Mouse (Mus musculus) cerebellum, postnatal 25 days (tissue): Measurements from ENCODE around the gene Ncf4.
A peak's percentile ranks its signal among the peaks of the same experiment; 100 is the strongest.

ENCODE experiments used
- DNase-seq, 2 experiments: peaks; one replicate each; pipeline ENCODE4 v3.0.0; 2021; ENCODE audit warnings: mixed read lengths in 2 of 2

Ncf4 gene

GRCm38 (mm10) chr15:78244695-78245492 is at the start of gene Ncf4:
Ncf4 (plus strand) TSS chr15:78244801.
- no peak for DNase-seq

GRCm38 (mm10) chr15:78195096-78195880 is 49.3 kb upstream of the Ncf4 start:
- DNase-seq = peak in 1 of 2 experiments; percentile 5

- DNase-seq = peak; percentile 73 to 82
These were observed 40.4 kb upstream of the Ncf4 start for GRCm38 (mm10) chr15:78204053-78204847.

GRCm38 (mm10) chr15:78205192-78205591 is 39.4 kb upstream of the Ncf4 start:
- DNase-seq = peak in 1 of 2 experiments; percentile 41

- DNase-seq = no peak
These were observed 38.3 kb upstream of the Ncf4 start, which contains the start of gene Pvalb for GRCm38 (mm10) chr15:78206312-78206711. Pvalb (minus strand) TSS chr15:78206400.

GRCm38 (mm10) chr15:78210203-78210602 is 34.4 kb upstream of the Ncf4 start:
- DNase-seq = no peak

- DNase-seq = no peak
These were observed 33.2 kb upstream of the Ncf4 start for GRCm38 (mm10) chr15:78211367-78211766.

- DNase-seq = no peak
These were observed 29.3 kb upstream of the Ncf4 start for GRCm38 (mm10) chr15:78215269-78215668.

GRCm38 (mm10) chr15:78227816-78228215 is 16.8 kb upstream of the Ncf4 start:
- no peak for DNase-seq

- no peak for DNase-seq
These were observed 13.0 kb upstream of the Ncf4 start for GRCm38 (mm10) chr15:78231346-78232331.

GRCm38 (mm10) chr15:78234823-78235509 is 9.6 kb upstream of the Ncf4 start:
- no peak for DNase-seq

- DNase-seq = peak; percentile 61 to 82
These were observed 5.1 kb upstream of the Ncf4 start for GRCm38 (mm10) chr15:78239453-78239852.

GRCm38 (mm10) chr15:78239956-78240617 is 4.5 kb upstream of the Ncf4 start:
- no peak for DNase-seq

- no peak for DNase-seq
These were observed 3.3 kb upstream of the Ncf4 start for GRCm38 (mm10) chr15:78241335-78241734.

- DNase-seq = no peak
These were observed 1.5 kb upstream of the Ncf4 start for GRCm38 (mm10) chr15:78243061-78243460.

GRCm38 (mm10) chr15:78243774-78244173 is 827 bp upstream of the Ncf4 start:
- DNase-seq = no peak

- DNase-seq = no peak
These were observed 1.8 kb downstream of the Ncf4 start for GRCm38 (mm10) chr15:78246143-78247116.

GRCm38 (mm10) chr15:78247659-78248058 is 3.1 kb downstream of the Ncf4 start:
- DNase-seq = no peak

- DNase-seq = no peak
These were observed 3.8 kb downstream of the Ncf4 start for GRCm38 (mm10) chr15:78248410-78248809.
